Mouse (Mus musculus) kidney, adult 2 months (tissue): Measurements from ENCODE around the gene Nup214. TPM values are rescaled to one million over a fixed set of nuclear protein-coding genes. Genes with fewer than 3 reads are reported as not detected.

Experiments
- DNase-seq: peaks from one replicate; pipeline ENCODE4 v3.0.0; 2021
- H3K27ac ChIP-seq: fragments of 200-500 bp; 2 replicates; pipeline ENCODE4 v1.5.1; 2012; ENCODE audit warnings: low read depth, low read length, control low read depth, inconsistent platforms; ENCODE audit not compliant: insufficient read depth
- H3K27me3 ChIP-seq: fragments of 200-500 bp; replicated peaks from 2 replicates; pipeline ENCODE4 v1.6.1; 2012; ENCODE audit warnings: mild to moderate bottlenecking, moderate library complexity, low read length, inconsistent platforms; ENCODE audit not compliant: control insufficient read depth, insufficient read depth
- H3K36me3 ChIP-seq: fragments of 200-500 bp; 2 replicates; pipeline ENCODE4 v1.6.1; 2012; ENCODE audit warnings: mild to moderate bottlenecking, moderate library complexity, low read length, inconsistent platforms; ENCODE audit not compliant: control insufficient read depth, insufficient read depth
- H3K4me1 ChIP-seq: fragments of 200-500 bp; 2 replicates; pipeline ENCODE4 v1.6.1; 2011; ENCODE audit warnings: low read length; ENCODE audit not compliant: control insufficient read depth, insufficient read depth
- H3K4me3 ChIP-seq: fragments of 200-500 bp; 2 replicates; pipeline ENCODE4 v1.5.1; 2011; ENCODE audit warnings: mild to moderate bottlenecking, low read depth, low read length, control low read depth; ENCODE audit not compliant: insufficient read depth
- CTCF ChIP-seq: fragments of 200-500 bp; conservative IDR thresholded peaks from 2 replicates; pipeline ENCODE4 v1.5.1; 2011; ENCODE audit warnings: low read depth, mild to moderate bottlenecking, control low read depth, low read length, moderate library complexity, mixed read lengths; ENCODE audit not compliant: insufficient read depth, insufficient read length
- POLR2A ChIP-seq: fragments of 200-500 bp; IDR thresholded peaks from one replicate; pipeline ENCODE4 v1.6.1; 2011; ENCODE audit warnings: low read depth, low read length, control low read depth
- WGBS: fragments of 180-500 bp; shearing (Covaris S2); methylation state at CpG from one replicate; pipeline ENCODE4 v1.1.7; 2018; 5-methylcytosine and 5-hydroxymethylcytosine counted together
- polyA plus RNA-seq: library from polyadenylated mRNA; depleted of rRNA; stranded (reverse); fragments of >200 nt; gene quantifications from 2 replicates; pipeline ENCODE4 v1.2.3, GENCODE M21; 2012

The Nup214 gene
- polyA plus RNA-seq, 1 experiment = 41.8 TPM

GRCm38 (mm10) chr2:31953687-31954086 lies 20.5 kb upstream of the Nup214 start:
- WGBS = 60% methylated on average over 8 of the region's 8 CpGs
- Histone ChIP-seq H3K27ac (peak overlapping the region; percentile 97), H3K4me1 (peaks cover 4% of the 10 kb centered on the region; the same call in 1 of the 2 replicates), H3K27me3 (no peaks in the 10 kb centered on the region), H3K36me3 (no peaks in the 10 kb centered on the region), H3K4me3 (no peak overlapping the region)
- no peak for TF ChIP-seq CTCF
- peak; percentile 6 for TF ChIP-seq POLR2A
- peak; percentile 70 for DNase-seq

DNA sequence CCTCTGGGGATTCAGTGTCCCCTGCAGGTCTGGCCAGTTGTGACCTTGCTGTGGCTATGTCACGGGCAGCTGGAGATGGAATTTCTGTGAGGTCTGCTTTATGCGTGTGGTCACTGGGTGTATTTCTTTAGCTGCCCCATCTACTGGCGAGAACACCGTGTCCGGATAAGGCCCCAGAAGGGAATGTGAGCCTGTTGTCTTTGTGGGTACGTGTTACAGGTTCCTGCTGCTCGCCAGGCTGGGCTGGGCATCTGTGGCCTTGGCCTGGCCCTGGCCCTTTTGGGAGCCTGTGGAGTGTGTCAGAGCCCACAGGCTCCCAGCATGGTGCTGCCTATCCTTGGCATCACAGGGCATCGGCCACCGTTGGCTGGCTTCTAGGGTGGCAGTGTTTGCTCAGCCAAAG lies 19.5 kb upstream of the Nup214 start:
- H3K36me3 ChIP-seq = no peaks in the 10 kb centered on the region
- H3K27ac ChIP-seq = peak overlapping the region; percentile 97
- H3K4me3 ChIP-seq = no peak overlapping the region
- H3K4me1 ChIP-seq = peaks cover 7% of the 10 kb centered on the region
- WGBS = 58% methylated on average over 9 of the region's 9 CpGs
- H3K27me3 ChIP-seq = no peaks in the 10 kb centered on the region
- DNase-seq = peak; percentile 82
- TF ChIP-seq POLR2A (no peak), CTCF (no peak)

DNA sequence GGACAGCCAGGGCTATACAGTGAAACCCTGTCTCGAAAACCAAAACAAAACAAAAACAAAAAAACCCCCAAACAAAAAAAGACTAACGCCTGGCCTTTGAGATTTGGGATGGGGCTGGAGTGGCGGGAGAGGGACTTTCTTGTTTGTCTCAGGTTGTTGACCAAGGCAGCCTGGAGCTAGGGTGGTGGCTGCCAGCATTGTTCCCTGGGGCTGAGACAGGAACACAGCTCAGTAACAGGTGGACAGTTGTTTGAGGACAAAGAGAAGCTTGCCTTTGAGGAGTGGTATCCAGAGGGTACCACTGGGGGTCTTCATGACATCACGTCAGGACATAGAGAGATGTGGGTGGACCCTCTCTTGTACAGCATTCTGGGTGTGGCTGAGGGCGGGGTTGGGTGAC lies 18.6 kb upstream of the Nup214 start:
- H3K27ac ChIP-seq = peak overlapping the region; percentile 75
- TF ChIP-seq POLR2A (no peak), CTCF (no peak)
- peaks cover 14% of the 10 kb centered on the region for H3K4me1 ChIP-seq
- 85% methylated on average over 5 of the region's 5 CpGs for WGBS
- H3K27me3 ChIP-seq = no peaks in the 10 kb centered on the region
- no peaks in the 10 kb centered on the region for H3K36me3 ChIP-seq
- DNase-seq = no peak
- no peak overlapping the region for H3K4me3 ChIP-seq

DNA sequence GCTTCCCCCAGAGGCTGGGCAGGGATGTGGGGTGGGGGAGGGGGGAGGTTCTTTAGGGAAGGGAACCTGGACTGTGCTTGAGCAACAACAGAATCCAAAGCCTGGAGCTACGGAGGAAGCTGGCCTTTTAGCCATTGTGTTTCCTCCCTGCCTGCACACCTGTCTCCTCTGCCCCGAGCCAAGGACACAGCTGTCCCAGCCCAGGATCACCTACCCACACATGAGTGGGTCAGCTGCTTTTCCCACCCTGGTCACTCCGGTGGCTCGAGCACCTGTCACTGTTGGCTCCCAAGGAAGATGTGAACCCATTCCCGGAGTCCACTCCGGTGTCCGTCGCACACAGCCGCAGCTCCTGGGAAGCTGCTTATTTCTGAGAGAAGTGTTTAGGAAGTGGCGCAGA lies 17.0 kb upstream of the Nup214 start:
- DNase-seq = no peak
- Histone ChIP-seq H3K4me1 (peaks cover 28% of the 10 kb centered on the region), H3K36me3 (no peaks in the 10 kb centered on the region), H3K27me3 (no peaks in the 10 kb centered on the region), H3K4me3 (no peak overlapping the region), H3K27ac (no peak overlapping the region)
- TF ChIP-seq POLR2A (no peak), CTCF (no peak)
- 79% methylated on average over 10 of the region's 10 CpGs for WGBS

GRCm38 (mm10) chr2:31960986-31961385 lies 13.2 kb upstream of the Nup214 start:
- Histone ChIP-seq H3K36me3 (no peaks in the 10 kb centered on the region), H3K4me1 (peaks cover 39% of the 10 kb centered on the region), H3K27me3 (no peaks in the 10 kb centered on the region), H3K4me3 (no peak overlapping the region), H3K27ac (peak overlapping the region; percentile 94)
- peak; percentile 55 for DNase-seq
- TF ChIP-seq CTCF = no peak
- no peak for TF ChIP-seq POLR2A
- 48% methylated on average over 8 of the region's 8 CpGs for WGBS

DNA sequence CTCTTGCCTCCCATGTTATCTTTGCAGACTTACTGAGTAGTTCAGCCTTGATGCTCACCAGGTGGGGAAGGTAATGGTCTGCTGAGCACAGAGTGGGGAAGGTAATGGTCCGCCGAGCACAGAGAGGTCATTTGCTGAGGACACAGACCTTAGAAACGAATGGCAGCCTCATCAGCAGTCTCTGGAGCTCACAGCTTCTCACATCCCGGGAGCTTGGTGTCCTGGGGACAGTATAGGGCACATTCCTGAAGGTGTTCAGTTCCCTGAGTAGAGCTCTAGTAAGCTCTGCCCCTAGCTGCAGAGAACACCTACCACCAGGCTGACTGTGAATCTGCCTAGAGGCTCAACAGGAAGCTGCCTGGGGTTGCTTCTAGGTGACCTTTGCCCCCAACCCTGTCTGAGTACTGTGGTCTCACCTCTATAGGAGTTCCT lies 12.4 kb upstream of the Nup214 start:
- peaks cover 39% of the 10 kb centered on the region for H3K4me1 ChIP-seq
- H3K27ac ChIP-seq = peak overlapping the region; percentile 94
- DNase-seq = peak; percentile 72
- WGBS = 29% methylated on average over 4 of the region's 4 CpGs
- H3K36me3 ChIP-seq = no peaks in the 10 kb centered on the region
- H3K27me3 ChIP-seq = no peaks in the 10 kb centered on the region
- H3K4me3 ChIP-seq = peak overlapping the region; percentile 37
- no peak for TF ChIP-seq CTCF
- TF ChIP-seq POLR2A = no peak

DNA sequence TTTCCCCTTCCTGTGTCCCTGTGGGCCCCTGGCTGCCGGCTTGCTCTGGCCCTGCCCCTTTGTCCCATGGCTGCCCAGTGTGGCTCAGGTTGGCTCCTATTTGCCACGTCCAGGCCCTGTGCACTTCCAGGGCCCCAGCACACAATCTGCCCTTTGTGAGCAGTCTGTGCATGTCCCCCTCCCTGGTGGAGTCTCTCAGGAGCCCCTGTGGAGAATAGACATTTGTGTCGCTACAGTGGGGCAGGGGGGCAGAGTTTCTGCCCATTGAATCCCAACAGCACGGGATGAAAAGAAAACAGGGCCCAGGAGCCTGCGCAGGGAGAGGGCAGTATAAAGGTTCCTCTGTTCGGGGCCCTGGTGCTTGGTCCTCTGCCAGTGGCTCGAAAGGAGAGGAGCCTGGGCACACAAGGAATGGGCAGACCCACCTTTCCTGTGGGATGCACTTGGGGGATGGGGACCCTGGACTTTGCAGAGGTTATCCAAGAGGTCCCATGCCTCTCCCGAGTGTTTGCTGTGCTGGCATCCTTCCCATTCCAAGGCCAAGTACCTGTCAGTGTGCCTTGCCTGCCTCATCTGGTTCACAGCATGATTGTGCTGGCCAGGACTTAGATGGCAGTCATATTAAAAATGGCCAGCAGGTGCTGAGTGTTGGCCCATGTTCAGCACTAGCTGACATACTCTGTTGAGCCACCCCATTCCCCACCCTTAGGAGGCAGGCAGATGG lies 11.6 kb upstream of the Nup214 start:
- H3K4me1 ChIP-seq = peaks cover 39% of the 10 kb centered on the region
- 26% methylated on average over 8 of the region's 8 CpGs for WGBS

More for the DNA sequence above, 11.6 kb upstream of the Nup214 start:
- DNase-seq = peak; percentile 75
- H3K36me3 ChIP-seq = no peaks in the 10 kb centered on the region
- peak overlapping the region; percentile 37 for H3K4me3 ChIP-seq
- peak overlapping the region; percentile 94 for H3K27ac ChIP-seq
- TF ChIP-seq POLR2A = no peak
- TF ChIP-seq CTCF = no peak; the same call in 1 of the 2 replicates
- no peaks in the 10 kb centered on the region for H3K27me3 ChIP-seq
